Mouse (Mus musculus) heart, embryonic 13.5 days (tissue): ENCODE results near the gene Map1lc3a. TPM values are rescaled to one million over a fixed set of nuclear protein-coding genes. Genes with fewer than 3 reads are reported as not detected.

Source experiments
- ATAC-seq: fragments of 200-750 bp; cut with Nextera tagmentation; 2 replicates; pipeline ENCODE4 v1.8.0; 2017; ENCODE audit warnings: moderate TSS enrichment; ENCODE audit not compliant: insufficient number of reproducible peaks, low FRiP score, low TSS enrichment; ENCODE audit errors: extremely low read depth
- H3K27ac ChIP-seq: fragments of 300-500 bp; sonication (generic); replicated peaks from 2 replicates; pipeline ENCODE4 v1.5.1; 2015; ENCODE audit warnings: moderate library complexity, mild to moderate bottlenecking, inconsistent platforms
- H3K27me3 ChIP-seq: fragments of 300-500 bp; sonication (generic); replicated peaks from 2 replicates; pipeline ENCODE4 v1.6.1; 2015; ENCODE audit warnings: mild to moderate bottlenecking, inconsistent platforms
- H3K36me3 ChIP-seq: fragments of 300-500 bp; sonication (generic); 2 replicates; pipeline ENCODE4 v1.6.1; 2015; ENCODE audit warnings: mild to moderate bottlenecking, inconsistent platforms
- H3K4me1 ChIP-seq: fragments of 300-500 bp; sonication (generic); 2 replicates; pipeline ENCODE4 v1.6.1; 2015; ENCODE audit warnings: inconsistent platforms
- H3K4me2 ChIP-seq: fragments of 300-500 bp; sonication (generic); 2 replicates; pipeline ENCODE4 v1.6.1; 2015; ENCODE audit warnings: inconsistent platforms, mild to moderate bottlenecking, moderate library complexity
- H3K4me3 ChIP-seq: fragments of 300-500 bp; sonication (generic); 2 replicates; pipeline ENCODE4 v1.5.1; 2015; ENCODE audit warnings: moderate library complexity, mild to moderate bottlenecking, inconsistent platforms
- H3K9ac ChIP-seq: fragments of 300-500 bp; sonication (generic); 2 replicates; pipeline ENCODE4 v1.6.1; 2015; ENCODE audit warnings: inconsistent platforms, mild to moderate bottlenecking, moderate library complexity
- H3K9me3 ChIP-seq: fragments of 300-500 bp; sonication (generic); 2 replicates; pipeline ENCODE4 v1.6.1; 2016; ENCODE audit warnings: inconsistent platforms
- WGBS: fragments of 180-500 bp; shearing (Covaris S2); methylation state at CpG from one replicate; pipeline ENCODE4 v1.1.7; 2015; ENCODE audit warnings: mixed read lengths; 5-methylcytosine and 5-hydroxymethylcytosine counted together
- polyA plus RNA-seq: library from polyadenylated mRNA; unstranded; fragments of >200 nt; fragmentation: Nextera tagmentation; extraction: Ambion mirVana; gene quantifications from 2 replicates; pipeline ENCODE4 v1.2.1, GENCODE M21; 2015

The Map1lc3a gene
- polyA plus RNA-seq, 1 experiment from 2014 or later, result 297 TPM

DNA sequence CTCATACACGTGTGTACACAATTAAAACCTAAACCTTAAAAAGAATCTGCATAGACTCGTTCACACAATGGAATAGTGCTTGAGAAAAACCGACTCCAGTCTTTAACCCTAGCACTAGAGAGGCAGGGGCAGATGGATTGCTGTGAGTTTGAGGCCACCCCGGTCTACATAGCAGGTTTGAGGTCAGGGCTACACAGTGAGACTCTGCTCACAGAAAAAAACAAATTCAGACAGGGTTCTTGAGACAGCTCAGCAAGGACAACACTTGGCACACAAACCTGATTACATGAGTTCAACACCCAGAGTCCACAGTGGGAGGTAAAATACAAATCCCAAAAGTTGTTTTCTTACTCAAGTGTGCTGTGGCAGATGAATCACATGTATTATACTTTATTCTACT is 49.9 kb downstream of the Map1lc3a start:
- Histone ChIP-seq H3K9me3 (no peaks in the 10 kb centered on the region), H3K27me3 (no peaks in the 10 kb centered on the region), H3K9ac (no peak overlapping the region), H3K4me3 (no peak overlapping the region), H3K4me2 (no peak overlapping the region), H3K27ac (no peak overlapping the region), H3K4me1 (no peaks in the 10 kb centered on the region), H3K36me3 (peaks cover 66% of the 10 kb centered on the region)
- no peak for ATAC-seq
- 85% methylated on average over 4 of the region's 4 CpGs for WGBS

Other genes with a start within 250 kb of the Map1lc3a start
- gene Ahcy, start 201.8 kb upstream of the Map1lc3a start, polyA plus RNA-seq, result 47.5 and 49.4 TPM in 2 replicates
- 34.3 and 34.7 TPM in 2 replicates for gene Itch, start 142.8 kb upstream of the Map1lc3a start, polyA plus RNA-seq
- 412 and 445 TPM in 2 replicates for gene Dynlrb1, start 39.8 kb upstream of the Map1lc3a start, polyA plus RNA-seq
- 53.2 and 58.8 TPM in 2 replicates for gene Pigu, start 81.1 kb downstream of the Map1lc3a start, polyA plus RNA-seq
- 97.6 and 107 TPM in 2 replicates for gene Trp53inp2, start 104.8 kb downstream of the Map1lc3a start, polyA plus RNA-seq
- 12.0 and 13.4 TPM in 2 replicates for gene Ncoa6, start 197.6 kb downstream of the Map1lc3a start, polyA plus RNA-seq
- 13.1 and 14.4 TPM in 2 replicates for gene Acss2, start 241.7 kb downstream of the Map1lc3a start, polyA plus RNA-seq
- 2.0 and 3.1 TPM in 2 replicates for gene Ggt7, start 241.9 kb downstream of the Map1lc3a start, polyA plus RNA-seq